Mouse (Mus musculus) retina, embryonic 14.5 days (tissue): ENCODE results near the gene Agbl4.

Source experiments
- DNase-seq: peaks from one replicate; pipeline ENCODE4 v3.0.0-alpha.2; 2015; ENCODE audit warnings: low spot score

Agbl4 gene

DNA sequence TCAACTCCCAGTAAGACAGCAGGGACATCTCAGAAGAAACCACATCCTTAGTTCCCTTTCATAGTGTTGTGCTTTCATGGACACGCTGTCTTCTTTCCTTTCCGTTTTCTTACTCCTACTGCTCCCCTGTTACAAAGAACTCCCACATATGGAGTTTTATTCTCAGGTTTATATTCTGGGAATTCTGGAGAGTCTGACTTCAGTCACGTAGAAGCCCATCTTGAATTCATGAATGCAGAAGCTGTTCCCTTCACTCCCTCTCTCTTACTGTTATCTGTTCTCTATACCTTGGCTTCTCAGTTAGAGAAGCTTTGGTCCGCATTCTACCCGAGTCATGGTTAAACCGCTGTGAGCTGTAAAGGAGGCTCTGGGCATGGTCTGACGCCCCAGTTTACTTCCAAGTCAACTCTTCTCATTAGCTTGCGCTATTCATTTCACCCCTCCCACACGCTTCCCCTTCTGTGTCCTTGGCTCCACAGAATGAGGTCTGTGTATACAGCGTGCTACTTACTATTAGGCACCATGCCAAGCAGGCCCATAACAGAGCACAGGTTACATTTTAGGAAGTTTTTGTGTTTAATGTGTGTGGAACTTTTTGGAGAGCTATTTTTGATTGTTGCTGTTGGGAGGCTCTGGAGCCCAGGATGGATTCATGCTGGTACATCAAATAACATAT lies 1186.2 kb downstream of the Agbl4 start:
- DNase-seq = no peak

DNA sequence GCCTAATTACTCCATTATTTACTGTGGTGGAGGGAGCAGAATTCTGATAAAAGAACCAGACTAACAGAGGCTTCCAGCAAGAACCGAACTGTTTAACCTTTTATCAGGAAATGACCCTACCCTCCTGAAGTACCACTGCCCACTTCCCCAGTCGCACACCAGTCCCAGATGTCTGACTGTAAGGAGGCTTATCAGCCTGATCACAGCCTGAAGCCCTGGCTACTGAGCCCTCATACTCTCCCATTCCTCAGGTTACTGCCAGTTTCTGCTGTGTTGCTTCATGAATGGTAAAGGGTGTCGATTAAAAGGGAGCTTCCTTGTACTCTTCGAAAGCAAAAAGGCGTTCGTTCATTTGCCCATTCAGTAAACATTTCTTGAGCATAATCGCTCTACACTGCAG lies 1186.8 kb downstream of the Agbl4 start:
- DNase-seq = no peak

DNA sequence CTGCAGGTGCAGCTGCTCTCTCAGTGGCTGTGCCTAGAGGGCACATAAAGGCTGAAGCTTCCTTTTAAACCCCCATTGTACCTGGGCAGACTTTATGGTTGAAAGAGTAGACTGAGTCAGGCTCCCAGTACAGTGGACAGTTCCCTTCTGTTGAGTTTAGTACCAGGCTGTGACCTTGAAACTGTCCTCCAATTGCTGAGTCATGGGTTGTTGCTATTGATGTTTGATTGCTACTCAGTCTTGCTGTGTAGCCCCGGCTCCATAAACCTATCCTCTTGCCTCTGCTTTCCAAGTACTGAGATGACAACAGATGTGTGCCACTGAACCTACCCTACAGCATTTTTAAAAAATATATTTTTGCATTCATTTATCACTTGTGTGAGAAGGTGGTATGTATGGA lies 1190.8 kb downstream of the Agbl4 start:
- DNase-seq = no peak

DNA sequence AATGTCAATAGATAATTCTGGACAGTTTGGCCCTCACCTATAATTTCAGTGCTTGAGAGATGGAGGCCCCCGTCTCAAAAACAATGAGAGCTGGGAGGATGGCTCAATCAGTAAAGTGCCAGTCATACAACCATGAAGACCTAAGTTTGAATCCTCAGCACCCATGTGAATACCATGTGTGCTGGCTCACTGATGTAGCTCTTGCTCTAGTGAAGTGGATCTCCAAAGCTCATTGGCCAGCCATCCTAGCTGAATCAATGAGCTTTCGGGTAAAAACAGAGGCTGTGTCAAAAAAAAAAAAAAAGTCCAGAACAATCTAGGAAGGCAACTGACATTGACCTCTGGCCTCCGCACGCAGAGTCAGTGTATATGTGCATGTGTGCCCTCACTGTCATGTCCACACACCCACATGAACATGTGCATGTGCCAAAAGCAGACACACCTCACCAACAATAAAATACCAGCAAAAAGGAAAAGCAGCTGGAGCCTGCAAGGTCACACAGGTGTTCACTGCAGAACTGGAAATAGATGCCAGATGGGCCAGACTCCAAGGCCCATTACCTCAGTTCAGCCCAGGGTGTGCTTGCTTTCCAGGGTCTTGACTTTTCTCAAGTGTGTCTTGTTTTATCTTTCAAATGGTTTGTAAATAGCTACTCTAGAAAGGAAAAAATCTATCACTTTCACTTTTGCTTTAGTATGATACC lies 1192.2 kb downstream of the Agbl4 start:
- DNase-seq = no peak

DNA sequence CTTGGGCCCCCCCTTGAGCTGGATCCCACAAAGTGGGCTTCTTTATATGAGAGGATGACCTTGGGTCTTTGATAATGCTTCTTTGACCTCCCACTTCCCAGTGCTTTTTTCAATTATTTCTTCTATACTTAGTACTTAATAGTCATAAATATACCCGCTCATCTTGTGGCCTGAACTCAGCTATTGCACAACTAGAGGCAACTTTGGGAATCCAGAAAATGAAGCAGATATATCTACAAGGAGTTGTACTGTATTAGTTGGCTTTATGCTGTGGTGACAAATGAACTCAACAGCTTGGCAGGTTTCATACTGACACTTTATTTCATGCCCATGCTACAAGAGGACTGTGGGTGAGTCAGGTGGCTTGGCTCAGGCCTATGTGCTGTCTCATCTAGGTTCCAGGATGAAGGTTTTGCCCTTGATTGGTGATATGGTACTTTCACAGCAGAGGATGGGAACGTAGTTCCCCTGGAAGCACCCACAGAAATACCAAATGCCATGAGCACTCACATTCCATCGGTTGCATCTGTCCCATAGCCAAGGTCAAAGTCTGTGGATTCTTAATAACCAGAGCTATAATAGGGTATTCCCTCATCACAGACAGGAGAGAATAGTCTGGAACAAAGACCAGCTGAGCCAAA lies 1197.3 kb downstream of the Agbl4 start:
- DNase-seq = no peak

DNA sequence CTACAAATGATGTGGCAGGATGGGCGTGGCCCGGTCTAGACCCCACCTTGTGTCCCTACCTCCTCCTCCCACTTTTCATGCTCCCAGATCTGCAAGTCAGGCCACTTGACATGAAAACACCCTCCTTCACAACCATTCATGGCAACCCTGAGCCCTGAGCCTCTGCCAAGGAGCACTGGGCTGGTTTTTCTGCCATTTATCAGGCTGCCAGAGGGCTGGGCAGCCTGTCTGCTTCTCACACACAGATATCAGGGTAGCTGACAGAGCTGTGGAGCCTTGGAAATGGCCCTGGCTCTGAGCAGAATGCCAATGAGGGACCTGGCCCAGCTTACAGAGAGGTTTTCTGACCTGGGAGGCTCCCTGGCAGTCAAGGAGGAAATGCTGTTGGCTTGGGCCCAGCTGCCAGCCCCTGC lies 1199.8 kb downstream of the Agbl4 start:
- no peak for DNase-seq

DNA sequence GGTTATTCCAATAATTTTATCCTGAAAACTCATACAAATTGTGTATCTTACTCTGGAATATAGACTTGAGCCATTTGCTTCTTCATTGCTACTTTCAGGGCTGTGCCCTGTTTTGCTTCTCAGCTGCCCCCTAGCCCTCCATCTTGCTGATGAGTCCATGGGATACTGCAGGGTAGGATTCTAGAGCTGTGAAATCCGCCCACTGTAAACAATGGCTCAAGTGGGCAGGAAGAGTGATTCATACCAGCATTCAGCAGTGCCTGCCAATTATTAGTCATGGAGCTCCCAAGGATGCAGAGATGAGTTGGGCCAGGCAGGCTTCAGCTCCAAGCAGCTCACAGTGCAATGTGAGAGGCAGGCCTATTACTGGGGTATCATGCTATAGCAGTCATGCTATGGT lies 1200.5 kb downstream of the Agbl4 start:
- DNase-seq = no peak

DNA sequence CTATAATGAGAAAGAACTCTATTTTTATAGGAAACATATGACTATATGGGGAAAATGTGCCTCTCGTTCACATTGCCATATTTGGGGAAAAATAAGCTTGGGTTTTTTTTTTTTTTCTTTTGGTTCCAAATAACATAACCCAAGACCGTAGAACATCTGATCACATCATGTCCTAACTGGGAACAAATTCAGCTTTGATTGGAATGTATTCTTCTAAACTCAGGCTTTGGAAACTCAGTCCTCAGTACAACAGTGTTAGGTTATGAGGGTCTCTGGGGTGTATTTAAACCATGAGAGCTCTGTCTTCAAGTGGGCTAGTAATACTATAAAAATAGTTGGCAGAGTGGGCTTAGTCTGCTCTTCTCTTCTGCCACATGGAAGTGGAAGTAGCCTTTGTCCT lies 1205.7 kb downstream of the Agbl4 start:
- DNase-seq = no peak

DNA sequence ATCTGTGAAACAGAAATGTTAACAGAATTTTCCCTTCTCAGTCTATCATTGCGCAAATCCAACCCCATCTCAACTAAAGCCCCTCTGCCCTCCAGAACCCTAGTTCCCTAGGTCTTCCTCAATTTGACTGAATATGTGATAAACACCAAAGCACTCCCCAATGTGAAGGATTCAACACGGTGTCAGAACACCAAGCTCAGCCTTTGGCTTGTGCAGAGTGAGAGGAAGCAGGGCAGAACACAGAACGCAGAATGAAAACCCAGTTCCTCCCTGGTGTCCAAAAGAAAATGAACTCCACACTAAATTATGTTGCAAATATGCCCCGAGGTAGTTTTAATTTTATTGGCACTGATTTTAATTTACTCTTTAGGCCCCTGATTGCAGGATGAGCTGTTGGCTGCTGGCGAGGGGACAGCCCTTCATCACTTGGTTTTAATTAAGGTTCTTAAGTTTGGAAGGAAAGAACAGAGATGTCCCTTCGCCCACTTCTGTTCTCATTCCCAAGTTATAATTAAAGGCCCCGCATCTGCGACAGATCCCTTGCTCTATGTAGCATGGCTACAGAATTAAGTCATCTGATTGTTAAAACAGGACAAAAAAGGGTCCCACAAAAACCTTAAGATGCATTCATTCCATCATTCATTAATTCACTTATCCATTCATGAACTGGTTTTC lies 1210.5 kb downstream of the Agbl4 start:
- DNase-seq = no peak

DNA sequence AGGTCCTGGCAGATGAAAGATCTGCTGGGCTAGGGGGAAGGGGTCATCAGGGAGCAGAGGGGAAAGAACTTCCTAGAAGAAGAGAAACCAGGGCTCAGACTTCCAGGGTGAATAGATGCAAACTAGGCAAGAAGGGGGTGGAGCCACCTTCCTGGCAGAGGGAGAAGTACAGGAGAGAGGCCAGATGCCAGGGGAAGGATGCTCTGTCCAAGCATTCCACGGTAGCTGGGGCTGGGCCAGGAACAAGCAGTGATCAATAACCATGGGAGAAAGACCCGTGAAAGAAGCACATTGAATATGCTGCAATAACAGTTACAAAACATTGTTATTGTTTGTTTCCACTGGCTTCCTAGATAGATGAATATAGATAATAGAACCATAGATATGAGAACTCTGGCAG lies 1224.4 kb downstream of the Agbl4 start:
- no peak for DNase-seq

DNA sequence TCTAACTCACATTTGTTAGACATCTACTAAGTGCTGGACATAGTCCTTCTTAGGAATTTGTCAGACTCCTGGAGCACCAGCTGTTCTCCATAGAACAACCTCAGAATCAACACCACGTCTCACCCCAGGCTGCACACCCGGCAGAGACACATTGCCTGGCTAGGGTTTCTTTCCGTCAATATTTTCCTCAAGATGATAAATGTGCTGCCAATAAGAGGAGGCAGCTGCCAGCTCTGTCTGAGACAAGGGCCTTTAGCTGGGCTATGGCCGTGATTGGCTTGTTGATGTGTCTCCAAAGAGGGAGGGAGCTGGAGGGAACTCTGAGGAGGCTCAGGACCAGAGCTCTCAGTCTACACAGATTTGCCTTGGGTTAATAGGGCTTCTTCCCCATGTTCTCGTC lies 1227.5 kb downstream of the Agbl4 start:
- no peak for DNase-seq

DNA sequence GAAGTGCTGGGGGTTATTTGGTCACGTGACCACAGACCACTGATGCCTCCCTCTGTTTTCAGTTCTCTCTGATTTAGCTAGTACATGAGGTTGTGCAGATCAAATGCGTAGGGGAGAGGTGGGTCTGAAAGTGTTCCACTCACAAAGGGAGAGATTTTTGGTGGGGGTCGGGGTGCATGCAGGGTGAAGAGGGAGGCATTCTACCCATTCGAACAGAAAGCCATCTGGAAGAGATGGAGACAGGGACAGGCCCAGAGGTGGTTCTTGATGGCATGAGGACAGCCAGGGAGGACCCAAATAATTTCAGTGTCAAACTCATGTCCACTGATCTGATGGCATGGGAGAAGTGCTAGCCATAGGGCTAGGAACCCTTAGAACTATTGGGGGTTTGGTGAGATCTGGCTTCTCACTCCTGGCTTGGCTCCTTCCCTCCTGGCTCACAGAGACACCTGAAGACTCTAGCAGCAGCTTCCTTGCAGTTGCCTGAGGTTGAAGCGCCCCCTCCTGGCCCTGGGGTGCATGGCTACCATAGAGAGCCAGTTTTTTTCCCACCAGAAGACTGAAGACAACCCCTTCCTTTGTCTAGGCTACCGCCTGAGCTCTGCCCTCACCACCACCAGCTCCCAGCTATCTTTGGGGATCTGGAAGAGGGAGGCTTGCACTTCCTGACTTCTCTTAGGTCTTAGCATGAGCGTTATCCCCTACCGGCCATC lies 1228.8 kb downstream of the Agbl4 start:
- DNase-seq = peak; percentile 80

DNA sequence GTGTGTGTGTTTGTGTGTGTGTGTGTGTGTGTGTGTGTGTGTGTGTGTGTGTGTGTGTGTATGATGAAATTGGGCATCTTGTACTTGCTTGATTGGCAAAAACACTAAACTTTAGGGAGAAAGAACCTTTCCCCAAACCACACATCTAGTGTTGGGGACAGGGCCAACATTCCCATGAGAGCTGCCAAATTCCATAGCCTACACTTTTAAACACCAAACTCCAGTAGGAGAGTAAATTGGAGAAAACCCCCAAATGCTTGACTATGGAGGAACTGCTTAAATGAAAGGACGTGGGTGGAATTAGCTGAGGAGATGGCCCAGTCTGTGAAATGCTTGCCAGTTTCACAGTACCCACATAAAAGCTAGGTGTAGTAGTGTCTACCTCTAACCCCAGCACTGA lies 1235.2 kb downstream of the Agbl4 start:
- DNase-seq = no peak

DNA sequence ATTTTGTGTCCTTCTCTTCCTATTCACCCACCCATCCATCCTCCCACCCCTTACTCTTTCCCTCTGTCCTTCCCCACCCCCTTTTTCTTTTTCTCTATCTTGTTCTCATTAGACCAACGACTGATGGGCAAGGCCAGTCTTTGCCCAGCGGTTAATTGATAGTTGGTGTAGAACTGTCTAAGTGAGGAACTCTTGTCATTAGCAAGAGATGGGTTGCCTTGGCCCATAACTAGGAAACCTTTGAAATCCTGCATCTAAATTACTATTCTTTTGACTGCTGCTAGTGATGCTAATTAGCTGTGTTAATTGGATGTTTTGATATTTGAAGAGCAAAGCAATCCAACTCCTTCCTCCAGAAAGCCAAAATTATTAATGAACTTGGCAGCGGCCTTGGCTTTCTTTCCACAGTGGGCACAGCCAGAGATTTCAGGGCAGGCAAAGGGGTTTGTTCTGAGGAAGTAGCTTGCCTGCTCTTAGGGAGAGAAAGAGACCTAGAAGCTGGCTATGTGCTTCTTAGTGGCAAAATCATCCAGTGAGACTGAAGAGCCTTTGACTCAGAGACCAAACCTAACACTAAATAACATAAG lies 1238.2 kb downstream of the Agbl4 start:
- no peak for DNase-seq

DNA sequence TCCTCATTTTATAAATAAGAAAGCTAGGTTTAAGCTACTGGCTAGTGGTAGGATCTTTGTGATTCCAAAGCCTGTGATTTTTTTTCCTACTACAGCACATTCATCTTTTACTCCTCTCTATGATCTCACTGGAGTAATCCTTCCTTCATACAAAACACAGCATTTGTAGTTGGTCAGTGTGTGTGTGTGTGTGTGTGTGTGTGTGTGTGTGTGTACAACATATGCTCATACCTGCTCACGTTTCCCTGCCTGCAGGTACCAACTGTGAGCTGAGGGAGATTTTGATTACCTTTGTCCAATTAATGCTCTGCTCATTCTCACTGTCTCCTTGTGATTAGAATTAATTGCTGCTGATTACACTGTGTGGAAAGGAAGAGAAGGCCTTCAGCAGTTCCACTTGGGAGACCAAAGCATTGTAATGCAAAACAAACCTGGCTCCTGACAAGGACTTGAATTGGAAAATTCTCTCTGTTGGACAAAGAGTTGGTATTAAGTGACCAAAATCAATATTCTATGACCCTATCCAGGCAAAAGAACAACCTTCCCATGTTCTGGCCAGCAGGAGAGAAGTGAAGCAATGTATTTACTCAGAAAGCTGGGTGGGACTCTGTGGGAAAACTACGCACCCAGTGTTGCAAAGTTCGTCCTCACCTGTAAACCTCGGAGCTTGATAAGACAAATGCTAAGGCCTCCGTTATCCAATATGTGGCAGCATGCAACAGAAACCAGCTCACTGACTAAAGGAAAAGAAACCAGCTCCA lies 1241.7 kb downstream of the Agbl4 start:
- no peak for DNase-seq

DNA sequence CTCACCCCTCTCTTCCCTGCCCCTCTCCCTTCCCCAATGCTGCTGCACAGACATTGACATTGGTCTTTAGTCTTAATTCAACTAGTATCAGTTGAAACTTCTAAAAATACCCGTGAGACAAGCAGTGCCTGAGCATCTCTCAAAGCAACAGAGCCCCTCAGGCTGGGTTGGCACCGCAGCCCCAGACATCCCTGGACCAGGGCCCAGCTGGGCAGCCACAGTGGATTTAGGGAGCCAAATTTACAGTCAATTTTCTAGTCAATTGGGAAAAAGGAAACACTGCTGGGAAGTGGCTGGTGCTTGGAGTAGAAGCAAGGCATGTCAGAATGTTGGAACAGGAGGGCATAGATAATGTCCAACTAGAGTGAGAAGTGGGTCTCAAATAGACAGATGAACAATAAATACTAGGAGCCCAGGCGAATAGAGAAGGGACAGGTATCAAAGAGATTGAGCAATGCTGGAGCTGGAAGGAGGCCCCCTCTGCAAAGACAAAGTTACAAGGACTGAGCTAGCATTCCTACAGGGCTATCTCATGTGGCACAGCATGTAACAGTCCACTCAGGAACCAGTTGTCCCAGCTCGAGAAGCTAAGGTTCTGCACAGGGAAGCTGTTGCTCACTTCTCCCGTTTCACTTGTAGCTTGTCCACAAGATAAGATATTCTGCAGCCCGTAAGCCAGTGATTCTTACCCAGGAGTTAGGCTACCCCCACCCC lies 1247.8 kb downstream of the Agbl4 start:
- no peak for DNase-seq

DNA sequence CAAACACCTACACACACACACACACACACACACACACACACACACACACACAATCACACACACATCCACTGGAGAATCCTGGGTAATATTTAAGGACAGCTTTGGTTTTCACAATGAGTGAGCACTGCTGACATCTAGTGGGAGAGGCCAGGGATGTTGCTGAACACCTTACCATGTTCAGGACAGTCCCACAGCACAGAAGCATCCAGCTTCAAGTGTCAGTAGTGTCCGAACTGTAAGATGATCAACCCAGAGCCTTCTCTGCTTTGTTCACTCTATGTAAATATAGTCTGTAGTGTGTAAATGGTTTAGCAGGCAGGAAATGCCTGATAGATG lies 1248.3 kb downstream of the Agbl4 start:
- DNase-seq = peak; percentile 48

DNA sequence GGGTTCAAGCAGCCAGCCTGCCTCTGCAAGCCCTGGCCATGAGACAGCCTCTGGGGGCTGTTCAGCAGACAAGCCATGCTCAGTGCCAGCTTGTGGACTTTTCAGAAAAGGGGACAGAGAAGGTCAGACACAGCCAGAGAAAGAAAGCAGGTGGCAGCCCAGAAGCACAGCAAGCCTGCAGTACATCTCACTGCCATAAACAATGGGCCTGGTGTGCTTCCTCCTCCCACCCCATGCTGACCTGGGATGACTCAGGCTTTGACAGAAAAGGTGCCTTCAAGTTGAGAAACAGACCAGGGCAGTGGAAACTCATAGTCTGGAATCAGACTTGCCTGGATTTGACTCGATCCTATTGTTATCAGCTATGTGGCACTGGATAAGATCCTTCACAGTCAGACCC lies 1256.0 kb downstream of the Agbl4 start:
- no peak for DNase-seq

DNA sequence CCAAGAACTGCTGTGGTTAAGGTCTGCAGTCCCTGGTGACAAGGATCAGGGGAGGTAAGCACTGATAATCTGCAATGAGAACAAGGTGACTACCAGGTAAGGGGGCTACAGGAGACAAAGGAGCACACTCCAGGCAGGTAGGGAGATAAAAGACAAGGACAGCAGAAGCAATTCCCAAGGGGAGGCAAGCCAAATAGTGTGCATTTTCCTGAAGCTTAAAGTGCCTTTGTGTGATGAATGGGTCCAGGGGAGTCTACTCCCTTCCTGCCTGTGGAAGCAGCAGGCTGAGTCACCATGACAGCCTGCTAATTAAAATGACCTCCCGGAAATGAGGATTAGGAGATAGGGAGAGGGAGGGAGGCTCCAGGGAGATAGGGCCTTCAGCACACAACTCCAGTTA lies 1266.3 kb downstream of the Agbl4 start:
- DNase-seq = peak; percentile 12

DNA sequence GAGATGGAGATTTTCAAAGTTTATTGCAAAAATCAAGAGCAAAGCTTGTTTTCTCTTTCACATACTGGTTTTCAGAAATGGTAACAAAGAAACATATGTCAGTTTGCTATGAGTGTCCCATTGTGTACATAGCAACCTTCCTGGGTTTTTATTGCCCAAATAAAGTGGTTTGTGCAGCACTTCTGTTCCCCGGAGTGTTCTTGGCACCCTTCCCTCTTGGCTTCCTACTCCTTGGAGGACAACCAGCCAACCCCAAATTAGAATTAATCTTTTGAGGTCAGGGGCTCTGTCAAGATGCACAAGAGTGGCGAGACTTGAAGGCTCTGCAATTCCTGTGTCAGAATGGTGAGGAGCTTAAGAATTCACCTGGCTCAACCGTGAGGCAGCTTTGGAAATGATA lies 1266.7 kb downstream of the Agbl4 start:
- DNase-seq = no peak

DNA sequence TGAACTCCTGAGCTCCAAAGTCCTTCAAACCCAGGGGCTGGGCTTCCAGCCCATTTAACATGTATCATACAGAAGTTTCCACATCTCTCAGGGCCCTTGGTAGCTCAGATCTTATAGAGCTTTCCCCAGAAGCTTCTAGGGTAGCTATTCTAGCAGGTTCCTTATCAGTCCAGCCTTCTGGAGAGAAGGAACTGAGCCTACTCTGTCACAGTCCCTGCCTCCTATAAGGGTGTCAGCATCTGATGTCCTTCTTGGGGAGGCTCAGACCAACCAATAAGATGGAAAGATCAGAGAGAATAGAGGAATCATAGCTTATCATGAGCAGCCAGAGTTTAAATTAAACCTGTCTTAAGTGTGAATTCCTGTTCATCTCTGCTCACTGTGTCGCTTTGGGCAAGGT lies 1269.3 kb downstream of the Agbl4 start:
- DNase-seq = no peak
